Mouse (Mus musculus) lung, adult 18-20 months (tissue): Measurements from ENCODE around the gene Plekhs1.

Experiments
- DNase-seq, 2 experiments: peaks; one replicate each; pipeline ENCODE4 v3.0.0; 2022; ENCODE audit warnings: mixed read lengths in 2 of 2

Plekhs1 gene

GRCm38 (mm10) chr19:56461522-56462101 lies at the start of gene Plekhs1:
Plekhs1 (plus strand) TSS chr19:56461640.
- DNase-seq = peak; percentile 16 to 47

DNA sequence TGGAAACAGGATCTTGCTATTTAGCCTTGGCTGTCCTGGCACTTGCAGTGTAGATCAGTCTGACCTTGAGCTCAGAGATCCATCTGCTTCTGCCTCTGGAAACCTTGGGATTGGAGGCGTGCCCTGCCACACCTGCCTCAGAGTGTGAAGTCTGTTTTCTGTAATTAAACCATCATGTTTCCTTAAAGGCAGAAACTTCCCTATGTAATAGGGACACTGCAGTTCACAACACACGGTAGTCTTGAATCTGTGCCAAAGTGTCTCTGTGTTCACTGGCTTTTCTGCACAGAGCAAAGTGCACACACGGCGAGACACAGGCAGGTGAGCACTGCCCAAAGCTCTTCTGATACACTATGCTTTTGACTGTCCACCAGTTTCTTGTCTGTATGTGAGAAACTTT lies 43.0 kb upstream of the Plekhs1 start:
- DNase-seq = no peak

DNA sequence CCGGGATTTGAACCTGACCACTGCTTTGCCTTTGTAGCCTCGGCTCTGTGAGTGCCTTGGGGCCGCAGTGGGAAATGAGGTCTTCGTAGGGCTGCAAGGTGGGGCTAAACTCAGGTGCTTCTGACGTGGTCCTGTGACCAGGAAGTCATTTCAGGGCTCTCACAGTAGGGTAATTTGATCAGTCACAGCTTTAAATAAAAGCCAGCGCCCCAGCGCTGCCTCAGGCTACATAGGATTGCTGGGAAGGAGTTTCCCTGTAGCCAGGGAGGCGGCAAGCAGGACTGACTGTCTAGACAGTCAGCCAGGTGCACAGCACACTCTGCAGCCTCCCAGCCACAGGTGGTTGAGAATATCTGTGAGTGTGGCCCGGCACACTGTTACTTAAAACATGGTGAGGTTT lies 42.0 kb upstream of the Plekhs1 start:
- DNase-seq = no peak

GRCm38 (mm10) chr19:56420345-56420744 lies 41.1 kb upstream of the Plekhs1 start:
- DNase-seq = no peak

DNA sequence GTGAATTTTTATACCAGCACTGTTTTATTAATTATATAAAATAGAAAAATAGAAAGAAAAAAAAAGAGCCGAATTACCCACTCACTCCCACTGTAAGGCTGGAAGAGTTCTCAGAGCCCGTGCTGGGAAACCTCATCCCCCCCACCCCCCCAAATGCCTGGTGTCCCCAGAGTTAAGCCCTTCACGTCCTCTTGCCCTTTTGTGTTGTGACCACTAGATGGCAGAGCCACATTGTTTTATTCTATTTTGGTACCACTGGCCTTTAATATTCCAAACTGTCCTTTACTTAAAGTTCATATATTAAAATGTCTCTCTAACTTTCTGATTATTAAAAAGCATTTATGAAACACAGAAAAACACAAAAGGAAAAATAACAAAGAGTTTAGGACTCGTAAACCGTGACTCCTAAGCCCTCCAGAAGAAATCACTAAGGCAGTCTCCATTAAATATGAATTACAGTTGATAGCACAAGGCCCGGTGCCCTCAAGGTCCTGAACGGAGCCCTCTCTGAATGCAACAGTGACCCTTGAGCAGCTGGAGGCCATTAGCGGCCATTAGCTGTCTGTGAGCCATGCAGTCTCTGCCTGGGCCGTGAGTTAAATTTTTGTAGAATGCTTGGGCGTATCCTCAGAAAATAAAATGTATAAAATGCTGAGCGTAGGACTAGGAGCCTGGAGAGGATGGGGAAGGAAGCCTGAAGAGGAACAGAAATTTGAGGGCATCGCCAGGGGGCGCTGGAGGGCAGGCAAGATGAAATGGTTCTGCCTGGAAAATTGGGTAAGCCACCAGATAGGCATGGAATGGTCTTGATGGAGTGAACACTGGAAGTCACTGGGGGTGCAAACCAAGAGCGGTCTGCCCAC lies 38.7 kb upstream of the Plekhs1 start:
- peak; percentile 79 to 81 for DNase-seq

- no peak for DNase-seq
These were observed 38.1 kb upstream of the Plekhs1 start for GRCm38 (mm10) chr19:56423370-56423769.

- no peak for DNase-seq
These were observed 36.6 kb upstream of the Plekhs1 start for GRCm38 (mm10) chr19:56424606-56425395.

GRCm38 (mm10) chr19:56425492-56425891 lies 35.9 kb upstream of the Plekhs1 start:
- no peak for DNase-seq

DNA sequence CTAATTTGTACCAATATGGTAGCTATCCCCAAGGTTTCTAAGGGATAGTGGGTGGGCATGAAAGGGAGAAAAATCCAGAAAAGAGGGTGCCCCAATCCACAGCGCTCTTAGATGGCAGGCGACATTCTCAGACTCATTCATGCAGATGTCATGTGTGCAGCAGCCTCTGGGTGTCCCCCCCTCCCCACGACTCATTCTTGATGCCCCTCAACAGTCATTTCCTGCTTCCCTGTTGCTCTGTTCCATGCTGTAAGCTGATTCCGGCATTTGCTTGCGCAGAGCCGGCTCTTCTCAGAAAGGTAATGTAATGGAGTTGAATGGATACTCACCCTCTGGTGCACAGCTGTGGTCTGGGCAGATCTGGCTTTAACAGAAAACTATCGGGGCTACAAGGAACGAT lies 31.1 kb upstream of the Plekhs1 start:
- DNase-seq = no peak

- no peak for DNase-seq
These were observed 28.7 kb upstream of the Plekhs1 start for GRCm38 (mm10) chr19:56432706-56433105.

DNA sequence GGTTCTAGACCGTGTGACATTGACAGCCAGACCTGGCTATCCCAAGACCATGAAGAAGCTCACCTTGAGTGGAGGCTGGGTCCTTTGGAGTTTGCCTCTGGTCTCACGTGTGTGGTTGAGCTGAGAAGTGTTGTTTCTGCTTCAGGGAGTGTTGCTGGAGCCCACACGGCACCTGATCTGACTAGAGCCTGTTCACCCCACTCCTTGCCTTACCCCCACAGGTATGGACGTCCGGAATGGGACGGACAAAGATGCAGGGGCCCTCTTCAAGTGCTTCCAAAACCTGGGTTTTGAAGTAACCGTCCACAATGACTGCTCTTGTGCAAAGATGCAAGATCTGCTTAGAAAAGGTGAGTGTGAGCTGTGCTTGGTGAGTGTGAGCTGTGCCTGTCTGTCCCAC lies 27.9 kb upstream of the Plekhs1 start:
- DNase-seq = no peak

- no peak for DNase-seq
These were observed 25.1 kb upstream of the Plekhs1 start for GRCm38 (mm10) chr19:56436380-56436779.

- DNase-seq = peak in 1 of 2 experiments; percentile 21
These were observed 22.9 kb upstream of the Plekhs1 start for GRCm38 (mm10) chr19:56438357-56439071.

DNA sequence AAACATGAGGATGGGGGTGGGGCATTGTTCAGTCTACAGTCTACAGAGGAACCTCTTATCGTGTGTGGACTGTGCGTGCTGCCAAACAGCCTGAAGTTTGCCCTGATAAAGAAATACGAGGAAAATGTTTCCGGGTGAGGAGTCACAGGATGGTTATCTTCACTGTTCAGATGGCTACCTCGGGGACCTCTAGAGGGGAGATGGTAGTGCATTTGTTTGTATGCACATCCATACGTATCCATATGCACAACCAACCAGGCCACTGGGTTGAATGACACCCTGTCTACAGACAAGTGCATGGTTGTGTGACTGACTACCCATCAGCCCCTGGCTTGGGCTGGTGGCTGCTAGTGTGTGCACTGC lies 22.4 kb upstream of the Plekhs1 start:
- DNase-seq = no peak

- no peak for DNase-seq
These were observed 18.0 kb upstream of the Plekhs1 start for GRCm38 (mm10) chr19:56443445-56443844.

- DNase-seq = no peak
These were observed 12.7 kb upstream of the Plekhs1 start for GRCm38 (mm10) chr19:56448784-56449183.

GRCm38 (mm10) chr19:56449537-56449936 lies 11.9 kb upstream of the Plekhs1 start:
- no peak for DNase-seq

DNA sequence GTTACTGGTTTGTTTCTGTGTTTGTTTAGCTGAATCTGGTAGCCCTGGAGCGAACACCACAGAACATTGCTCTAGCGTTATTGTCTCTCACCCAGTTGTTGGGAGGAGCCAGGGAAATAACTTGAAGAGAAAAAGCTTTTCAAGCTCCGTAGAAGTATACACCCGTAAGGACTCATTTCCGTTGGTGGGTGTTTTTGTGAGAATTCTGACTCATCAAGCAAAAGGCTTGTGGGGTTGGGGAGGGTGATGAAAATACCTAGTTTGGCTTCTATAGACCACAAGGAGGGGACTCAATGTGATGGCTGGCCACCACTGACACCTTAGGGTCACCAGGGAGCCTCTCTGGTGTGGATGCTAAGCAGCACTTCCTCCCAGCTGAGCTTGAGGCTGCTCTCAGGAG lies 10.5 kb upstream of the Plekhs1 start:
- DNase-seq = no peak

DNA sequence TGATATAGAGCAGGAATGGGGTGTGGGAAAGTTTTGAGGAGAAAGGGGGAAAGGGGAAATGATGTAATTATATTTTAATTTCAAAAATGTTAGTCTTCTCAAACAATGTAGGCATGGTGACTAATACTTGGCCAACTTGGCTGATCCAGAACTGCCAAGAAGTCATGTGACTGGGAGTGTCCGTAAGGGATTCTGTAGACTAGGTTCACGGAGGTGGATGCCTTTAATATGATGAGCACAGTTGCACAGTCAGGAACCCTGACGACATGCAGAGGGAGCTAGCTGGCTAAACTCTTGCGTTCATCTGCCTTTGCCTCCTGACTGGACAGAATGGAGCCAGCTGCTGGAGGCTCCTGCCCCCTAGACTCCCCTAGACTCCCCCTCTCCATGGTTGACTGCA lies 9.6 kb upstream of the Plekhs1 start:
- no peak for DNase-seq

DNA sequence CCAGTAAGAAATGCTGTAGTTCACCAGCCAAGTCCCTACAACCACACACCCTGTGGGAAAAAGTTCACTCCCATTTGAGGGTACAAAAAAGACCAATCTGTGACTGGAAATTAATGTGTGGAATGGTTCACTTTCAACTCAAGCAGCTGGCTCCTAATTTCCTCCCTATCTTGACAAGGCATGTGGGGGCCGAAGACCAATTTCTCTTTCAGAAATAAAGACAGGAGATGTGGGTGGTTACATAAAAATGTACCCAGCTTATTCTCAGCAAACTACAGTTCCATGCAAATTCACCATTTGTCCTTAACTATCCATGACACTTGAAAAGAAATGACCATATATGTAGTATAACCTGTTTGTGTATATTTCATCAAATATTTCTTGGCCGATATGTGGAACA lies 9.0 kb upstream of the Plekhs1 start:
- DNase-seq = no peak

DNA sequence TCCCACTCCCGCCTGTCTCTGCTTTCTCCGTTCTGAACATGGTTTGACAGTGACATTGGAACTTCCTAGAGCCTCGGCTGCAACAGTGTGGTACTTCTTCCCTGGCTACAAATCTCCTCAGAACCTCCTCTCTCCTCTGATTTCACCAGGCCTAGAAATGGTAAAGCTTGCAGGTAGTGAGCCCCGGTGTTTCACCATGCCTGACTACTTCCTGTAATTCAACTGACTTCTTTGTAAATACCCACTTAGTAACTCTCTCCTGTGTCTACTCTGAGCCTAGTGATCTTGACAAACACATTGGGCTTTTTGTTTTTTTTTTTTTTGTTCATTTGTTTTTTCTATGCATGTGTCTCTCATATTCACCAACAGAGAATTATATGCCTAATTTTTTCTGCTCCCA lies 6.6 kb upstream of the Plekhs1 start:
- no peak for DNase-seq

- DNase-seq = no peak
These were observed 6.1 kb upstream of the Plekhs1 start for GRCm38 (mm10) chr19:56455369-56455768.

DNA sequence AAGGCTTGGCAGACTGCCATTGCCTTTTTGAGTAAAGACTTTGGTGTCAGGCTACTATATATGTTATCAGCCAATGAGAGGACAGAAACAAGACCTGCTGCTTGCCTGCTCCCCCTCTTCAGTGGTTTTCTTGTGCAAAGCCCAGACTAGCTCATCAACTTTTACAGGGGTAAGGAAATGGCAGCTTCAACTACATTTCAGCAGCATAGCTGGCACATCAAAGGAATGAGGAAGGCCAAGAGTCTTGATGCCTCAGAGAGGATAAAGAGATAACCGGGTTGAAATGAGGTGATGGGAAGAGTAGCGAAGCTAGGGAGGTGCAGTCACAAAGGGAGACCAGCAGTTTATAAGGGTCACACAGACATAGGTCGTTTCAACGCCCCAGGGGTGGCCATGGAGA lies 3.9 kb upstream of the Plekhs1 start:
- no peak for DNase-seq
